8 mouse cellular contexts compared by ENCODE assay signal in genomic region chr4:120369156-120369555, GRCm38 (mm10). TPM values are rescaled to one million over a fixed set of nuclear protein-coding genes. Genes with fewer than 3 reads are reported as not detected.
A peak's percentile ranks its signal among the peaks of the same experiment; 100 is the strongest.
DNase-seq lines count a peak whose midpoint lies in the region; ATAC-seq lines count a peak whose summit lies in the region.

No protein-coding gene starts in this region.

- peak overlapping the region; percentile 48; the same call in 1 of the 2 replicates for H3K27ac ChIP-seq in forebrain, embryonic 10.5 days
- H3K27ac ChIP-seq in forebrain, embryonic 11.5 days (ENCODE audit: low read depth, low read length) = no peak overlapping the region

- no peak overlapping the region for H3K4me2 ChIP-seq in forebrain, embryonic 11.5 days (ENCODE audit: low read depth, low read length, severe bottlenecking)

- H3K9me3 ChIP-seq in forebrain, embryonic 10.5 days = no peaks in the 10 kb centered on the region
- no peaks in the 10 kb centered on the region for H3K9me3 ChIP-seq in forebrain, embryonic 11.5 days (ENCODE audit: control insufficient read depth, low read length)

- 0 out of 2 replicates have a peak overlapping the region, but pooled peaks have one; percentile 13 for H3K4me3 ChIP-seq in forebrain, embryonic 10.5 days
- H3K4me3 ChIP-seq in forebrain, embryonic 11.5 days (ENCODE audit: low read depth, low read length) = no peak overlapping the region

- no peak for ATAC-seq in forebrain, embryonic 11.5 days (replicated peaks; ENCODE audit: low FRiP score)
- no peak for ATAC-seq in erythroid progenitor cell, adult 5-6 weeks (replicated peaks; ENCODE audit: low FRiP score, poor library complexity, severe bottlenecking)

- no peaks in the 10 kb centered on the region for H3K36me3 ChIP-seq in forebrain, embryonic 10.5 days (replicated peaks)
- H3K36me3 ChIP-seq in forebrain, embryonic 11.5 days (ENCODE audit: control insufficient read depth, insufficient read depth, low read length) = no peaks in the 10 kb centered on the region

- H3K27me3 ChIP-seq in forebrain, embryonic 10.5 days (ENCODE audit: poor library complexity, severe bottlenecking) = peaks cover 87% of the 10 kb centered on the region
- H3K27me3 ChIP-seq in forebrain, embryonic 11.5 days (ENCODE audit: control insufficient read depth, insufficient read depth, low read length) = no peaks in the 10 kb centered on the region

- DNase-seq in forebrain, embryonic 10.5 days (ENCODE audit: extremely low spot score, low spot score) = no peak
- no peak for DNase-seq in forebrain, embryonic 11.5 days (ENCODE audit: low spot score)
- DNase-seq in 3T3-L1 (ENCODE audit: low read depth, low spot score) = peak; percentile 74
- DNase-seq in gastrocnemius, postnatal 14 days = peak; percentile 57
- peak; percentile 35 to 57 for DNase-seq in kidney, postnatal 36 days
- no peak for DNase-seq in natural killer cell, adult 2 months (ENCODE audit: low spot score in 2 of 2)
- no peak for DNase-seq in right cerebral cortex, adult 18-20 months

- H3K9ac ChIP-seq in forebrain, embryonic 11.5 days (ENCODE audit: low read length) = no peak overlapping the region

- intact Hi-C loops in gastrocnemius, postnatal 14 days (cut with DNase I; ENCODE audit: low total_unique reads) = loop anchor here (5.0 kb wide), 1 partner anchor 142 kb away; no protein-coding TSS in a partner anchor

- H3K4me1 ChIP-seq in forebrain, embryonic 10.5 days = peaks cover 55% of the 10 kb centered on the region
- peaks cover 26% of the 10 kb centered on the region for H3K4me1 ChIP-seq in forebrain, embryonic 11.5 days (replicated peaks; ENCODE audit: control insufficient read depth, insufficient read depth, low read length)

- WGBS in forebrain, embryonic 10.5 days = 32% methylated on average over 2 of the region's 2 CpGs
- 22% methylated on average over 2 of the region's 2 CpGs for WGBS in forebrain, embryonic 11.5 days

RNA-seq across cellular contexts. Expression of gene Scmh1, which starts 35.9 kb away (rescaled TPM):
- polyA plus RNA-seq in forebrain, embryonic 10.5 days (2016; fragmentation: Nextera tagmentation; extraction: Ambion mirVana) = 31.0 and 31.4 TPM in 2 replicates
- 46.1 and 46.4 TPM in 2 replicates for polyA plus RNA-seq in forebrain, embryonic 11.5 days (2014; fragmentation: Nextera tagmentation; extraction: Ambion mirVana)
- total RNA-seq in gastrocnemius, postnatal 14 days (2021) = 10 to 100 TPM; 32.2 to 32.5 TPM
- 23.9 and 31.7 TPM in 2 replicates for total RNA-seq in erythroid progenitor cell, adult 5-6 weeks (2015; ENCODE audit: low replicate concordance)
- total RNA-seq in erythroid progenitor cell, adult 5-6 weeks (2017; ENCODE audit: low replicate concordance) = 7.6 and 11.4 TPM in 2 replicates

Comparison
In these comparisons a context has a peak if more than half of its experiments do, and no peak if none do; other contexts are left out.
1. DNase-seq: peak in 3T3-L1 (single experiment), gastrocnemius, postnatal 14 days (single experiment) and kidney, postnatal 36 days (2 of 2); none in forebrain, embryonic 10.5 days (single experiment), forebrain, embryonic 11.5 days (single experiment), natural killer cell, adult 2 months (0 of 2) and right cerebral cortex, adult 18-20 months (single experiment).